Mouse (Mus musculus): Measurements from ENCODE around the gene Abca6. TPM values are rescaled to one million over a fixed set of nuclear protein-coding genes. Genes with fewer than 3 reads are reported as not detected.
A peak's percentile ranks its signal among the peaks of the same experiment; 100 is the strongest.

Abca6 gene
- polyA plus RNA-seq, 1 experiment from 2014 or later = 0.44 TPM

- no peak overlapping the region for H3K27ac ChIP-seq
- H3K4me2 ChIP-seq (replicated peaks) = no peak overlapping the region
- no peaks in the 10 kb centered on the region for H3K9me3 ChIP-seq (ENCODE audit: control insufficient read depth, low read length)
- H3K36me3 ChIP-seq (replicated peaks; ENCODE audit: control insufficient read depth, insufficient read depth) = peaks cover 19% of the 10 kb centered on the region
- ATAC-seq (ENCODE audit: low FRiP score) (peak; percentile 79; the same call in 1 of the 2 replicates), DNase-seq (ENCODE audit: low spot score) (peak; percentile 91)
- no peak overlapping the region for H3K9ac ChIP-seq
- H3K27me3 ChIP-seq (ENCODE audit: control insufficient read depth, insufficient read depth, low read length) = no peaks in the 10 kb centered on the region
- H3K4me1 ChIP-seq (replicated peaks; ENCODE audit: control insufficient read depth, insufficient read depth, low read length) = no peaks in the 10 kb centered on the region
- H3K4me3 ChIP-seq (replicated peaks; ENCODE audit: low read length) = no peak overlapping the region
- WGBS = 5% methylated on average over 5 of the region's 5 CpGs
Observed at GRCm38 (mm10) chr11:110271745-110272144, 20.2 kb upstream of the Abca6 start.

GRCm38 (mm10) chr11:110268244-110268844, 16.8 kb upstream of the Abca6 start:
- Histone ChIP-seq H3K27me3 (ENCODE audit: control insufficient read depth, insufficient read depth, low read length) (no peaks in the 10 kb centered on the region), H3K9me3 (ENCODE audit: control insufficient read depth, low read length) (no peaks in the 10 kb centered on the region), H3K27ac (no peak overlapping the region), H3K9ac (no peak overlapping the region), H3K4me3 (replicated peaks; ENCODE audit: low read length) (no peak overlapping the region), H3K36me3 (replicated peaks; ENCODE audit: control insufficient read depth, insufficient read depth) (no peaks in the 10 kb centered on the region), H3K4me1 (replicated peaks; ENCODE audit: control insufficient read depth, insufficient read depth, low read length) (no peaks in the 10 kb centered on the region), H3K4me2 (replicated peaks) (no peak overlapping the region)
- 45% methylated on average over 8 of the region's 8 CpGs for WGBS
- peak; percentile 96 for DNase-seq (ENCODE audit: low spot score)
- ATAC-seq (ENCODE audit: low FRiP score) = peak; percentile 65; the same call in 1 of the 2 replicates

- H3K4me1 ChIP-seq (replicated peaks; ENCODE audit: control insufficient read depth, insufficient read depth, low read length) = no peaks in the 10 kb centered on the region
- no peaks in the 10 kb centered on the region for H3K27me3 ChIP-seq (ENCODE audit: control insufficient read depth, insufficient read depth, low read length)
- ATAC-seq (ENCODE audit: low FRiP score) = no peak
- WGBS = 98% methylated on average over 6 of the region's 6 CpGs
- H3K9ac ChIP-seq = no peak overlapping the region
- H3K27ac ChIP-seq = no peak overlapping the region
- DNase-seq (ENCODE audit: low spot score) = no peak
- no peaks in the 10 kb centered on the region for H3K9me3 ChIP-seq (ENCODE audit: control insufficient read depth, low read length)
- H3K4me3 ChIP-seq (replicated peaks; ENCODE audit: low read length) = no peak overlapping the region
- no peak overlapping the region for H3K4me2 ChIP-seq (replicated peaks)
- H3K36me3 ChIP-seq (replicated peaks; ENCODE audit: control insufficient read depth, insufficient read depth) = no peaks in the 10 kb centered on the region
Observed at GRCm38 (mm10) chr11:110267232-110267631, 15.7 kb upstream of the Abca6 start.

GRCm38 (mm10) chr11:110266757-110267156, 15.2 kb upstream of the Abca6 start:
- H3K4me1 ChIP-seq (replicated peaks; ENCODE audit: control insufficient read depth, insufficient read depth, low read length) = no peaks in the 10 kb centered on the region
- no peak for DNase-seq (ENCODE audit: low spot score)
- no peak overlapping the region for H3K4me3 ChIP-seq (replicated peaks; ENCODE audit: low read length)
- no peaks in the 10 kb centered on the region for H3K9me3 ChIP-seq (ENCODE audit: control insufficient read depth, low read length)
- WGBS = 76% methylated on average over 11 of the region's 11 CpGs
- no peak overlapping the region for H3K9ac ChIP-seq
- H3K27me3 ChIP-seq (ENCODE audit: control insufficient read depth, insufficient read depth, low read length) = no peaks in the 10 kb centered on the region
- ATAC-seq (ENCODE audit: low FRiP score) = no peak
- H3K27ac ChIP-seq = no peak overlapping the region
- no peak overlapping the region for H3K4me2 ChIP-seq (replicated peaks)
- H3K36me3 ChIP-seq (replicated peaks; ENCODE audit: control insufficient read depth, insufficient read depth) = no peaks in the 10 kb centered on the region

- no peak for ATAC-seq (ENCODE audit: low FRiP score)
- Histone ChIP-seq H3K4me3 (replicated peaks; ENCODE audit: low read length) (no peak overlapping the region), H3K9ac (no peak overlapping the region), H3K4me1 (replicated peaks; ENCODE audit: control insufficient read depth, insufficient read depth, low read length) (no peaks in the 10 kb centered on the region), H3K27ac (no peak overlapping the region), H3K9me3 (ENCODE audit: control insufficient read depth, low read length) (peaks cover 10% of the 10 kb centered on the region; the same call in 1 of the 2 replicates), H3K27me3 (ENCODE audit: control insufficient read depth, insufficient read depth, low read length) (no peaks in the 10 kb centered on the region), H3K36me3 (replicated peaks; ENCODE audit: control insufficient read depth, insufficient read depth) (no peaks in the 10 kb centered on the region), H3K4me2 (replicated peaks) (no peak overlapping the region)
- DNase-seq (ENCODE audit: low spot score) = no peak
- WGBS = 86% methylated on average over 3 of the region's 3 CpGs
Observed at GRCm38 (mm10) chr11:110261867-110262266, 10.3 kb upstream of the Abca6 start.

- no peak overlapping the region for H3K4me3 ChIP-seq (replicated peaks; ENCODE audit: low read length)
- ATAC-seq (ENCODE audit: low FRiP score) = no peak
- no peaks in the 10 kb centered on the region for H3K27me3 ChIP-seq (ENCODE audit: control insufficient read depth, insufficient read depth, low read length)
- DNase-seq (ENCODE audit: low spot score) = no peak
- no peak overlapping the region for H3K4me2 ChIP-seq (replicated peaks)
- H3K9ac ChIP-seq = no peak overlapping the region
- no peaks in the 10 kb centered on the region for H3K4me1 ChIP-seq (replicated peaks; ENCODE audit: control insufficient read depth, insufficient read depth, low read length)
- H3K36me3 ChIP-seq (replicated peaks; ENCODE audit: control insufficient read depth, insufficient read depth) = no peaks in the 10 kb centered on the region
- WGBS = 82% methylated on average over 4 of the region's 4 CpGs
- peaks cover 10% of the 10 kb centered on the region; the same call in 1 of the 2 replicates for H3K9me3 ChIP-seq (ENCODE audit: control insufficient read depth, low read length)
- no peak overlapping the region for H3K27ac ChIP-seq
Observed at GRCm38 (mm10) chr11:110257911-110258310, 6.3 kb upstream of the Abca6 start.

GRCm38 (mm10) chr11:110257061-110257460, 5.5 kb upstream of the Abca6 start:
- Histone ChIP-seq H3K4me3 (replicated peaks; ENCODE audit: low read length) (no peak overlapping the region), H3K9me3 (ENCODE audit: control insufficient read depth, low read length) (peaks cover 10% of the 10 kb centered on the region; the same call in 1 of the 2 replicates), H3K27me3 (ENCODE audit: control insufficient read depth, insufficient read depth, low read length) (no peaks in the 10 kb centered on the region), H3K36me3 (replicated peaks; ENCODE audit: control insufficient read depth, insufficient read depth) (no peaks in the 10 kb centered on the region), H3K4me1 (replicated peaks; ENCODE audit: control insufficient read depth, insufficient read depth, low read length) (no peaks in the 10 kb centered on the region), H3K4me2 (replicated peaks) (no peak overlapping the region), H3K27ac (no peak overlapping the region), H3K9ac (no peak overlapping the region)
- ATAC-seq (ENCODE audit: low FRiP score) (no peak), DNase-seq (ENCODE audit: low spot score) (no peak)
- 96% methylated on average over 4 of the region's 4 CpGs for WGBS

- no peak overlapping the region for H3K27ac ChIP-seq
- H3K4me2 ChIP-seq (replicated peaks) = no peak overlapping the region
- H3K36me3 ChIP-seq (replicated peaks; ENCODE audit: control insufficient read depth, insufficient read depth) = no peaks in the 10 kb centered on the region
- H3K4me1 ChIP-seq (replicated peaks; ENCODE audit: control insufficient read depth, insufficient read depth, low read length) = 0 out of 2 replicates have a peak, but pooled peaks cover 4% of the 10 kb centered on the region
- H3K4me3 ChIP-seq (replicated peaks; ENCODE audit: low read length) = no peak overlapping the region
- H3K9me3 ChIP-seq (ENCODE audit: control insufficient read depth, low read length) = no peaks in the 10 kb centered on the region
- no peak for ATAC-seq (ENCODE audit: low FRiP score)
- no peak overlapping the region for H3K9ac ChIP-seq
- WGBS = 86% methylated on average over 3 of the region's 3 CpGs
- no peak for DNase-seq (ENCODE audit: low spot score)
- no peaks in the 10 kb centered on the region for H3K27me3 ChIP-seq (ENCODE audit: control insufficient read depth, insufficient read depth, low read length)
Observed at GRCm38 (mm10) chr11:110252256-110252655, 680 bp upstream of the Abca6 start.

- Histone ChIP-seq H3K9ac (no peak overlapping the region), H3K4me3 (replicated peaks; ENCODE audit: low read length) (no peak overlapping the region), H3K27me3 (ENCODE audit: control insufficient read depth, insufficient read depth, low read length) (no peaks in the 10 kb centered on the region), H3K9me3 (ENCODE audit: control insufficient read depth, low read length) (no peaks in the 10 kb centered on the region), H3K27ac (no peak overlapping the region), H3K36me3 (replicated peaks; ENCODE audit: control insufficient read depth, insufficient read depth) (no peaks in the 10 kb centered on the region), H3K4me2 (replicated peaks) (no peak overlapping the region), H3K4me1 (replicated peaks; ENCODE audit: control insufficient read depth, insufficient read depth, low read length) (no peaks in the 10 kb centered on the region)
- WGBS = 93% methylated on average over 10 of the region's 10 CpGs
- ATAC-seq (ENCODE audit: low FRiP score) (no peak), DNase-seq (ENCODE audit: low spot score) (no peak)
Observed at GRCm38 (mm10) chr11:110244730-110245129, 6.8 kb downstream of the Abca6 start.

GRCm38 (mm10) chr11:110237466-110237865, 14.1 kb downstream of the Abca6 start:
- H3K4me1 ChIP-seq (replicated peaks; ENCODE audit: control insufficient read depth, insufficient read depth, low read length) = no peaks in the 10 kb centered on the region
- 79% methylated on average over 2 of the region's 2 CpGs for WGBS

More at GRCm38 (mm10) chr11:110237466-110237865, 14.1 kb downstream of the Abca6 start:
- Histone ChIP-seq H3K4me2 (replicated peaks) (no peak overlapping the region), H3K36me3 (replicated peaks; ENCODE audit: control insufficient read depth, insufficient read depth) (no peaks in the 10 kb centered on the region), H3K9me3 (ENCODE audit: control insufficient read depth, low read length) (no peaks in the 10 kb centered on the region), H3K27me3 (ENCODE audit: control insufficient read depth, insufficient read depth, low read length) (no peaks in the 10 kb centered on the region), H3K27ac (no peak overlapping the region), H3K4me3 (replicated peaks; ENCODE audit: low read length) (no peak overlapping the region), H3K9ac (no peak overlapping the region)
- DNase-seq (ENCODE audit: low spot score) (no peak), ATAC-seq (ENCODE audit: low FRiP score) (no peak)

Data from hindbrain, embryonic 14.5 days (tissue).